Mouse (Mus musculus) heart, embryonic 14.5 days (tissue): Measurements from ENCODE around the gene Capn5. TPM values are rescaled to one million over a fixed set of nuclear protein-coding genes. Genes with fewer than 3 reads are reported as not detected.

Experiments
- ATAC-seq: fragments of 200-750 bp; cut with Nextera tagmentation; 2 replicates; pipeline ENCODE4 v1.8.0; 2017; ENCODE audit warnings: low read depth, moderate TSS enrichment; ENCODE audit not compliant: insufficient number of reproducible peaks, insufficient read depth, low FRiP score
- H3K27ac ChIP-seq, 2 experiments: fragments of 200-500 bp in 1 of 2; fragments of 300-500 bp in 1 of 2; sonication (generic) in 1 of 2; replicated peaks in 1 of 2; 2 replicates each; pipeline ENCODE4 v1.5.1; 2012 to 2014; ENCODE audit warnings: low read depth in 2 of 2, low read length in 2 of 2, control low read depth in 1 of 2, mild to moderate bottlenecking in 1 of 2, mixed read lengths in 1 of 2; ENCODE audit not compliant: control insufficient read depth in 1 of 2, insufficient read depth in 1 of 2
- H3K27me3 ChIP-seq: fragments of 300-500 bp; sonication (generic); 2 replicates; pipeline ENCODE4 v1.6.1; 2014; ENCODE audit warnings: mild to moderate bottlenecking, low read length, control low read depth; ENCODE audit not compliant: control insufficient read depth, insufficient read depth
- H3K36me3 ChIP-seq: fragments of 300-500 bp; sonication (generic); 2 replicates; pipeline ENCODE4 v1.6.1; 2014; ENCODE audit warnings: mild to moderate bottlenecking, control low read depth, low read length, mixed read lengths; ENCODE audit not compliant: control insufficient read depth, insufficient read depth
- H3K4me1 ChIP-seq, 2 experiments: fragments of 200-500 bp in 1 of 2; fragments of 300-500 bp in 1 of 2; sonication (generic) in 1 of 2; 2 replicates each; pipeline ENCODE4 v1.6.1; 2012 to 2014; ENCODE audit warnings: low read length in 2 of 2, control low read depth in 1 of 2, mixed read lengths in 1 of 2; ENCODE audit not compliant: control insufficient read depth in 2 of 2, insufficient read depth in 2 of 2
- H3K4me2 ChIP-seq: fragments of 300-500 bp; sonication (generic); 2 replicates; pipeline ENCODE4 v1.6.1; 2014; ENCODE audit warnings: mild to moderate bottlenecking, low read length
- H3K4me3 ChIP-seq, 2 experiments: fragments of 200-500 bp in 1 of 2; fragments of 300-500 bp in 1 of 2; sonication (generic) in 1 of 2; 2 replicates each; pipeline ENCODE4 v1.5.1; 2012 to 2014; ENCODE audit warnings: low read length in 2 of 2, mild to moderate bottlenecking in 2 of 2, control low read depth in 1 of 2, low read depth in 1 of 2, moderate library complexity in 1 of 2; ENCODE audit not compliant: control insufficient read depth in 1 of 2, insufficient read depth in 1 of 2
- H3K9ac ChIP-seq: fragments of 300-500 bp; sonication (generic); 2 replicates; pipeline ENCODE4 v1.6.1; 2014; ENCODE audit warnings: mild to moderate bottlenecking, low read length
- H3K9me3 ChIP-seq: fragments of 300-500 bp; sonication (generic); 2 replicates; pipeline ENCODE4 v1.6.1; 2016; ENCODE audit warnings: low read length, control low read depth; ENCODE audit not compliant: control insufficient read depth
- WGBS: fragments of 180-500 bp; shearing (Covaris S2); extraction: QIAGEN DNeasy Blood & Tissue Kit; methylation state at CpG from one replicate; pipeline ENCODE4 v1.1.7; 2014; 5-methylcytosine and 5-hydroxymethylcytosine counted together
- polyA plus RNA-seq: library from polyadenylated mRNA; unstranded; fragments of >200 nt; fragmentation: Nextera tagmentation; extraction: Ambion mirVana; gene quantifications from 2 replicates; pipeline ENCODE4 v1.2.1, GENCODE M21; 2014

The Capn5 gene
- polyA plus RNA-seq, 1 experiment from 2014 or later, result 2.5 TPM

DNA sequence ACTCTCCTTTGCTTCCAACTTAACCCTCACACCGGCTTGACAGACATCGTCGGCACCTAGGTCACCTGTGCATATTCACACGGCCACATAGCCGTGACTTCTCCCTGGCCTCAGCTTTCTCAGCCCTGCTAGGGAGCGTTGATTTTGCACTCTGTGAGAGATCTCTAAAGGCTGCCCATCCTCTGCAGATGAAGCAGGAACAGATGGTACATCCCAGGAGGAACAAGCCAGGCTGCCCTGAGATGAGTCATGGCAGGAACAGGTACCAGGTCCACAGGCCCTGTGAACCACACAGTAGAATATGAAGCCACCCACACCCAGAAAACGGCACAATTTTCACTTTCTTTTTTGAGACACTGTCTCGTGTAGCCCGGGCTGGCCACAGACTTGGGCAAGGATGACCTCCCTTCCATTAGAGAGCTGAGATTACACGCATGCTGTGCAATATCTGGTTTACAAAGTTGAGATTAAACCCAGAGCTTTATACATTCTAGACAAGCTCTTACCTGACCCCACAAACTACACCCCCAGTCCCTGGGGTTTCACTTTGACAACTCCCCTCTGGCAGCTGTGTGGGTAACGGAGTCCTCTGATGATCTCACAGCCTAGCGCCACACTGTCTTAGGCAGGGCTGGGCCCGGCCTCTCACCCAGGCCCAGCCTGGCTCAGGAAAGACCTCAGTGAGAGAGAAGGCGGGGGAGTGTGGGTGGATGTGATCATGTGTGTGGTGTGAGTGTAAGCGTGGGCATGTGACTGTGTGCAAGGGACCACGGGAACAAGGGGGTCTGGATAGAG is 69.2 kb downstream of the Capn5 start:
- Histone ChIP-seq H3K27me3 (peaks cover 24% of the 10 kb centered on the region), H3K36me3 (no peaks in the 10 kb centered on the region), H3K4me2 (no peak overlapping the region), H3K9me3 (no peaks in the 10 kb centered on the region), H3K9ac (no peak overlapping the region), H3K27ac (no peak overlapping the region), H3K4me1 (peaks cover 18 to 21% of the 10 kb centered on the region in 2 experiments), H3K4me3 (no peak overlapping the region)
- 79% methylated on average over 16 of the region's 16 CpGs for WGBS
- ATAC-seq, result no peak

DNA sequence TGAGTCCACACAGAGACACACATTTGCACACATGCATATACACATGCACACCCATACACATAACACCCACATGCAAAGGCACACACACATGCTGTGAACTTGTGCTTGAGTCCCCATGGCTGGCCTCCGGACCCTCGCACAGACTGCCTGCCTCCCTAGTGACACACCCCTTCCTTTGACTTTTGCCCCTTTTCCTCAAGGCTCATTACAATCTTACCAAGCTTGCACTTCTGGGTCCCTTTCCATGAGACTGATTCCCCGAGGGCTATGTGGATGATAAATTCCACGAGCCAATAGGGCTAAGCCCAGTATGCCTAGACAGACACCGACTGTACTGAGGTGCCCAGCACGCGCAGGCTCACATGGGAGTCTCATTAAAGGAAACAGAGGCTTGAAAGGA is 71.8 kb downstream of the Capn5 start:
- no peak overlapping the region for H3K9ac ChIP-seq
- no peaks in the 10 kb centered on the region for H3K36me3 ChIP-seq
- H3K27ac ChIP-seq, result no peak overlapping the region
- WGBS, result 83% methylated on average over 7 of the region's 7 CpGs
- ATAC-seq, result no peak
- H3K27me3 ChIP-seq, result peaks cover 13% of the 10 kb centered on the region
- peaks cover 26 to 27% of the 10 kb centered on the region in 2 experiments for H3K4me1 ChIP-seq
- H3K4me3 ChIP-seq, result no peak overlapping the region
- no peaks in the 10 kb centered on the region for H3K9me3 ChIP-seq
- H3K4me2 ChIP-seq, result no peak overlapping the region

DNA sequence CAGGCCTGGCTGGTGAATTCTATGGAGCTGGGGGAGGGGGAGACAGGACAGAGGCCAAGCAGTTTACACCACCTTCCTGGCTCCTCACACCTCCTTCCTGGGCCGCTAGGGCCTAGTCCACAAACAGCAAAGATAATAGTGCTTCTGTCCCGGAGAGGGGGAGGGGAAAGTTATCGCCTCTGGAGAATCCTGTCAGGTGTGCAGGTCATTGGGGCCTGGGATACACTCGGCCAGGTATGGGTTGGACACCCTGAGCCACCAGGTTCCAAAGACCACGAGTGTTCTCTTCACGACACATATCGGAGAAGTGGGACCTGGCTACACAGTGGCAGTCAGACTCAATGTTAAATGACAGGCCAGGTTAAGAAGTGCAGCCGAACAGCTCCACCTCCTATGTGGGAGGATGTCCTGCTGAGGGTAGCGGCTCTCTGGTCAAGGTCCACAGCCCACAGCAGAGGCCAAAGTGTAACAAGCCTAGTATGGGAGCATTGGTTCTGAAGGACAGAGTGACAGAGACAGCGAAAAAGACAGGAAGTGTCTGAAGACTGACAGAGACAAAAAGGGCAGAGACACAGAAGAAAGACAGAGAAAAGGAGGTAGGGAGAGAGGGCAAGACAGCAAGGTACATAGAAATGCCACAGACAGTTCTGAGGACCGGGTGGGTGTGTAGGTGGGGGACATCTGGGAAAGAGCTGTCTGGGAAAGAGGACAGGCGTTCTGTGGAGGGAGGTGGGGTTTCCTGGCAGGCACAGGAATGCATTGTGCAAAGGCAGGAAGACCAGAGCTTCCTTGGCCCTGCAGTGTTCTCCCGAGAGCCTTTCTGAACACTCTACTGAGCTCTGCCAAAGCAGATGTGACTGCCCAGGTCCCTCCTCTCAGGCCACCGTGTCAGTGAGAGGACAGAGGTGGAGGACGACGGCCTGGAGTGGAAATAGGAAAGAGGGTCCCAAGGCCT is 73.3 kb downstream of the Capn5 start:
- no peak overlapping the region for H3K4me2 ChIP-seq
- 45% methylated on average over 16 of the region's 16 CpGs for WGBS
- H3K9ac ChIP-seq, result peak overlapping the region; percentile 30; the same call in 1 of the 2 replicates
- H3K36me3 ChIP-seq, result no peaks in the 10 kb centered on the region
- no peaks in the 10 kb centered on the region for H3K27me3 ChIP-seq
- H3K27ac ChIP-seq, result peak overlapping the region; percentile 52 to 72
- no peaks in the 10 kb centered on the region for H3K9me3 ChIP-seq
- H3K4me1 ChIP-seq, result peaks cover 23 to 26% of the 10 kb centered on the region in 2 experiments
- H3K4me3 ChIP-seq, result no peak overlapping the region
- ATAC-seq, result peak; percentile 18; the same call in 1 of the 2 replicates

DNA sequence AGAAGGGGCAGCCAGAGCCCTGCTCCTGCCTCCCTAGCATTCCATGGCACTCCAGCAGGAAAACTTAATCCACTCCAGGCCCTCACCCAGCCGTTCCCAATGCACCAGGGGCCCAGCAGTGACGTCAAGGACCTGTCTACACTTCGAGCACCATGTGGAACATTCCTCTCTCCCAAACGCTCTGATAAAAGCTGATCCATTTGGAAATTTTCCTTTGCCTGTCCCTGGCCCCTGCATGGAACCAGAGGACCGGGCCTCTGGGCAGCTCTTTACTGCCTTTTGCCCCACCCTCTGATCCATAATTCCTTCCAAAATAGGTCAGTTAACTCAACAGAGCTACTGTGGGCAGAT is 74.2 kb downstream of the Capn5 start:
- H3K27ac ChIP-seq, result peak overlapping the region; percentile 52 to 72
- 0 out of 2 replicates have a peak, but pooled peaks have one; percentile 2 for ATAC-seq
- H3K4me3 ChIP-seq, result no peak overlapping the region
- H3K36me3 ChIP-seq, result no peaks in the 10 kb centered on the region
- peaks cover 23 to 26% of the 10 kb centered on the region in 2 experiments for H3K4me1 ChIP-seq
- no peaks in the 10 kb centered on the region for H3K9me3 ChIP-seq
- no peak overlapping the region for H3K9ac ChIP-seq
- WGBS, result 14% methylated on average over 5 of the region's 5 CpGs
- H3K4me2 ChIP-seq, result no peak overlapping the region
- H3K27me3 ChIP-seq, result no peaks in the 10 kb centered on the region

DNA sequence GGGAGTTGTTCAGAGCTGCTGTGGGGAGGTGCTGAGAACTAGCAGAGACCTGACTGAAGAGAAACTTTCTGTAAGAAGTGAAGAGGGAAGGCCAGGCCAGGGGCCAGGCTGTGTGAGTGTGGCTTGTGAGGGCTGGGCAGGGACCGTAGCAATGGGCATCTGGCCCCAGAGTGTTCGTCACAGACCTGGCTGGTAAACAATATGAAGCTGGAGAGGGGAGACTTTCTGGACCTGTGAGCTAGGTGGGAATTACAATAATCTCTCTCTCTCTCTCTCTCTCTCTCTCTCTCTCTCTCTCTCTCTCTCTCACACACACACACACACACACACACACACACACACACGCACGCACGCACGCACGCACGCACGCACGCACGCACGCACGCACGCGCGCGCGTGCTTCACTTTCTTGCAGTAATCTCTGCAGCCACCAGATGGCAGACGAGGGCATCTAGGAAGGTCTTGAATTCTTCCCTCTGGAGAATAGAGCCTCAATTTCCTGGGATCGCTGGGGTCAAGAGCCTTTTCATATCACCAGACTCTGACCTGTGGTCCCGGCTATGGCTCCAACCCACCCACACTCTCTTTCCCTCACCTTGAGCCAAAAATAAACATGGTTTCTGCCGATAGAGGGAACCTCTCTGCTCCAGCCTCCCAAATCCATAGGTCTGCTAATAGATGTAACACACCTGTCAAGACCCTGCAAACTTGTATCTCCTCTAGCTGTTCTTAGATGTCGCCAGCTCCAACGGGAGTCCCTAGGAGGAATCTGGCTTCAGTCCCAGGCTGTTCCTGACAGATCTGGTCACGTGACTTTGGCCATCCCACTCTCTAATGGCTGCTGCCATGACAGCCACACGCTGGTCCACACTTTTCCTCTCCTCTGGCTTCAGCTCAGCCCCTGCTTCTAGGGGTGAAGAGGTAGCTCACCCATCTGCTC is 74.8 kb downstream of the Capn5 start:
- Histone ChIP-seq H3K4me2 (peak overlapping the region; percentile 64), H3K9me3 (no peaks in the 10 kb centered on the region), H3K9ac (peak overlapping the region; percentile 71), H3K4me3 (peak overlapping the region; percentile 24 to 30), H3K4me1 (peaks cover 23 to 26% of the 10 kb centered on the region in 2 experiments), H3K27me3 (no peaks in the 10 kb centered on the region), H3K36me3 (no peaks in the 10 kb centered on the region), H3K27ac (peak overlapping the region; percentile 52 to 73)
- ATAC-seq, result peak; percentile 22; the same call in 1 of the 2 replicates
- WGBS, result 12% methylated on average over 20 of the region's 26 CpGs

DNA sequence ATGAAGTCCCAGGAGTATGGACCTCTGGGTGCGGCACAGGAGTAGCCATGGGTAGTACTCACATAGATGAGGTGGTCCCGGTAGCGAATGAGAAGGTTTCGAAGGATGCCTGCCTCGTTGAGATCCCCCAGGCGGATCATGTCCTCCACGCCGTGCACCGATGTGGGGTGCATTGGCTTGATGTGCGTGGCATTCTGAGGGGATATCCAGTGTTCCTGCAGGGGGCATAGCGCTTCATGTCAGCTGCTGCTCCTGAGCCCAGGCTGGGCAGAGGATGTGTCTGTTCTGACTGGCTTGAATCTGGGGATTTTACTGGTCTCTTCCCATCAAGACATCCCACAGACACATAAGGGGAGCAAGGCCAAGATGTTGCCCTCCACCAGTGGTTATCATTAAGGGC is 75.6 kb downstream of the Capn5 start:
- Histone ChIP-seq H3K4me1 (peaks cover 23 to 26% of the 10 kb centered on the region in 2 experiments), H3K4me3 (no peak overlapping the region), H3K27me3 (no peaks in the 10 kb centered on the region), H3K9me3 (no peaks in the 10 kb centered on the region; the same call in 1 of the 2 replicates), H3K36me3 (peaks cover under 1% of the 10 kb centered on the region; the same call in 1 of the 2 replicates), H3K27ac (peak overlapping the region in 1 of 2 experiments; percentile 73; a peak in 2 of 4 replicates), H3K4me2 (peak overlapping the region; percentile 64), H3K9ac (peak overlapping the region; percentile 71)
- no peak for ATAC-seq
- 90% methylated on average over 11 of the region's 11 CpGs for WGBS
